Mouse (Mus musculus): ENCODE data around the gene Tspyl3. TPM values are rescaled to one million over a fixed set of nuclear protein-coding genes. Genes with fewer than 3 reads are reported as not detected.

The Tspyl3 gene
- polyA plus RNA-seq, 1 experiment from 2014 or later: 1.1 TPM

DNA sequence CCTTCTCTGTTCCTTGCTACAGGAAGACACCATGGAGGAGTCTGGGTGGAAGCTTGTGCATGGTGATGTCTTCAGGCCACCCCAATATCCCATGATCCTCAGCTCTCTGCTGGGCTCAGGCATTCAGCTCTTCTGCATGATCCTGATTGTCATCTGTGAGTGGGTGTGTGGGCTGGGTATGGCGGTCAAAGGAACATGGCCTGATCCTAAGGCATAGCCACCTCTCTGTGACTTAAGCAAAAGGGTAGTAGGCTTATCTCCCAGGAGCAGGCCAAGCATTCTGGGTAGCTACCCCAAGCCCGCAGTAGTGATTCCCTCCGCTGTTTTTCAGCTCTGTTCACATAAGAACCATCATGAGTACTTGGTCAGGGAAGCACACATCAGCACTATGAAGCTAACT lies 31.0 kb downstream of the Tspyl3 start:
- no peak for DNase-seq
- H3K4me2 ChIP-seq (ENCODE audit: low read depth, low read length): no peak overlapping the region
- WGBS (ENCODE audit: insufficient replicate concordance): 62% methylated on average over 3 of the region's 3 CpGs

GRCm38 (mm10) chr2:153191242-153191641 lies 34.0 kb downstream of the Tspyl3 start:
- WGBS (ENCODE audit: insufficient replicate concordance): 65% methylated on average over 2 of the region's 2 CpGs
- Histone ChIP-seq H3K4me2 (ENCODE audit: low read depth, low read length) (no peak overlapping the region), H3K4me1 (ENCODE audit: insufficient read depth) (peaks cover 1% of the 10 kb centered on the region; the same call in 1 of the 2 replicates), H3K4me3 (ENCODE audit: low read depth, low read length) (no peak overlapping the region), H3K9me3 (ENCODE audit: low read length) (no peaks in the 10 kb centered on the region), H3K36me3 (replicated peaks; ENCODE audit: insufficient read depth, low read length) (peaks cover 86% of the 10 kb centered on the region), H3K27ac (ENCODE audit: low read depth) (no peak overlapping the region), H3K9ac (replicated peaks) (no peak overlapping the region), H3K27me3 (ENCODE audit: insufficient read depth, low read length) (no peaks in the 10 kb centered on the region)
- TF ChIP-seq EP300 (IDR thresholded peaks at IDR 0.05; ENCODE audit: low read depth) (no peak), CTCF (IDR thresholded peaks at IDR 0.05; ENCODE audit: low read depth) (no peak)
- DNase-seq: no peak
- no peak for ATAC-seq

More for the DNA sequence above, 31.0 kb downstream of the Tspyl3 start:
- TF ChIP-seq EP300 (IDR thresholded peaks at IDR 0.05; ENCODE audit: low read depth) (no peak), CTCF (IDR thresholded peaks at IDR 0.05; ENCODE audit: low read depth) (no peak)
- Histone ChIP-seq H3K9ac (replicated peaks) (no peak overlapping the region), H3K36me3 (replicated peaks; ENCODE audit: insufficient read depth, low read length) (peaks cover 73% of the 10 kb centered on the region), H3K4me3 (ENCODE audit: low read depth, low read length) (no peak overlapping the region), H3K4me1 (ENCODE audit: insufficient read depth) (no peaks in the 10 kb centered on the region), H3K27me3 (ENCODE audit: insufficient read depth, low read length) (no peaks in the 10 kb centered on the region), H3K27ac (ENCODE audit: low read depth) (no peak overlapping the region), H3K9me3 (ENCODE audit: low read length) (no peaks in the 10 kb centered on the region)
- no peak for ATAC-seq

DNA sequence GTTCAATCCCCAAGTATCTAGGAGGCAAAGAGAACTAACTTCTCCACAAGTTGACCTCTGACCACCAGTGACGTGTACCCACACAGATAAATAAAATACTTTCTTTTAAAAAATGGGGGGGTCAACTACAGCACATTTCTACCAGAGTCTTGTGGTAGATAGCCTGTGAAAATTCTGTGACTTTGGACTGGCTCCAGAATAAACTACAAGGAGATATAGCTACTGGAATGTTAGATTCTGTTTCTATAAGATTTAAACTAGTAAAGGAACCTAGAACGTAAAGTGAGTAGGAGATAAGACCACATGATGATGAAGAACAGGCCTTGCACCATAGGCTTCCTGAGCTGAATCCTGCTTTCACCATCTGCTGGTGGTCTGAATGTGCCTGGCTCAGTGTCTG lies 37.4 kb downstream of the Tspyl3 start:
- 76% methylated on average over 2 of the region's 2 CpGs for WGBS (ENCODE audit: insufficient replicate concordance)
- peaks cover 81% of the 10 kb centered on the region for H3K36me3 ChIP-seq (replicated peaks; ENCODE audit: insufficient read depth, low read length)
- H3K9me3 ChIP-seq (ENCODE audit: low read length): no peaks in the 10 kb centered on the region
- H3K4me1 ChIP-seq (ENCODE audit: insufficient read depth): peaks cover 7% of the 10 kb centered on the region; the same call in 1 of the 2 replicates
- TF ChIP-seq EP300 (IDR thresholded peaks at IDR 0.05; ENCODE audit: low read depth) (no peak), CTCF (IDR thresholded peaks at IDR 0.05; ENCODE audit: low read depth) (no peak)
- H3K27ac ChIP-seq (ENCODE audit: low read depth): no peak overlapping the region
- no peak for ATAC-seq
- no peaks in the 10 kb centered on the region for H3K27me3 ChIP-seq (ENCODE audit: insufficient read depth, low read length)
- no peak overlapping the region for H3K9ac ChIP-seq (replicated peaks)
- no peak for DNase-seq
- H3K4me2 ChIP-seq (ENCODE audit: low read depth, low read length): no peak overlapping the region
- H3K4me3 ChIP-seq (ENCODE audit: low read depth, low read length): no peak overlapping the region

DNA sequence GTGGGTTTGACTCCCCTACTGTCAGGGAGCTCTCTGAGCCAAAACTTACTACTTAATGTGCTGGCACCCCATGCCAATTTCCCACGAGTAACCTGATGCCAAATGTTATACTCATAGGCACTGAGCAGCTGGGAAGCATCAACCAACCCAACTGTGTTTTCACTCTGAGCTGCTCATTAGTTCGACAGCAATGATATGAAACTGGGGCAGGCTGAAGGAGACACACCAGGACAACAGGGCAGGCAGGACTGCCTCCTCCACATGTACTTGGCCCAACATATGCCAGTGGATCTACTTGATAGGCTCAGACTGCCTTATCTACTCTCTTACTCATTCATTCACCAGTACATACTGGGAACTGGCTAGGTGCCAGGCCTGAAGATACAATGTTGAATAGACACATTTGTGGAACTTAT lies 39.1 kb downstream of the Tspyl3 start:
- peak; percentile 35 for DNase-seq

DNA sequence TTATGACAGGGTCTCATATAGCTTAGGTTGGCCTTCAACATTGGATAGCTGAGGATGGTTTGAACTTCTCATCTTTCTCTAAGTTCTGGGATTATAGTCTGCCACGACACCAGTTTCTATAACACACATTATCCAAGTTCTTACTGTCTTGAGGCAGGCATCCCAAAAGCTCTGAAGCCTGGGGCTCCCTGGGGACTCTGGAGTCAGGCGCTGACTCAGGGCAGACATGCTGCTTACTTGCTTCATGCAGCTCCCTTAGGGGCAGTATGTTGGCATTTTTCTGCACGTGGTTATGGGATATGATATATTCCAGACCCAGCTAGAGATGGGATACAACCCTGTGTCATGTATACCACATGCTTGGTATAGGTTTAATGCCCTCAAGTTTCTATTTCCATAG lies 45.3 kb downstream of the Tspyl3 start:
- peaks cover 38% of the 10 kb centered on the region for H3K36me3 ChIP-seq (replicated peaks; ENCODE audit: insufficient read depth, low read length)
- H3K9me3 ChIP-seq (ENCODE audit: low read length): no peaks in the 10 kb centered on the region
- H3K4me1 ChIP-seq (ENCODE audit: insufficient read depth): peaks cover 8% of the 10 kb centered on the region; the same call in 1 of the 2 replicates
- no peaks in the 10 kb centered on the region for H3K27me3 ChIP-seq (ENCODE audit: insufficient read depth, low read length)
- H3K9ac ChIP-seq (replicated peaks): no peak overlapping the region
- WGBS (ENCODE audit: insufficient replicate concordance): 92% methylated on average over 3 of the region's 3 CpGs
- DNase-seq (no peak), ATAC-seq (no peak)
- TF ChIP-seq EP300 (IDR thresholded peaks at IDR 0.05; ENCODE audit: low read depth) (no peak), CTCF (IDR thresholded peaks at IDR 0.05; ENCODE audit: low read depth) (no peak)
- H3K27ac ChIP-seq (ENCODE audit: low read depth): no peak overlapping the region
- H3K4me3 ChIP-seq (ENCODE audit: low read depth, low read length): no peak overlapping the region
- no peak overlapping the region for H3K4me2 ChIP-seq (ENCODE audit: low read depth, low read length)

More for the DNA sequence above, 39.1 kb downstream of the Tspyl3 start:
- ATAC-seq: peak; percentile 56
- Histone ChIP-seq H3K4me3 (ENCODE audit: low read depth, low read length) (no peak overlapping the region), H3K4me2 (ENCODE audit: low read depth, low read length) (no peak overlapping the region), H3K4me1 (ENCODE audit: insufficient read depth) (peaks cover 7% of the 10 kb centered on the region; the same call in 1 of the 2 replicates), H3K9me3 (ENCODE audit: low read length) (no peaks in the 10 kb centered on the region), H3K27me3 (ENCODE audit: insufficient read depth, low read length) (no peaks in the 10 kb centered on the region), H3K27ac (ENCODE audit: low read depth) (no peak overlapping the region), H3K9ac (replicated peaks) (no peak overlapping the region), H3K36me3 (replicated peaks; ENCODE audit: insufficient read depth, low read length) (peaks cover 78% of the 10 kb centered on the region)
- TF ChIP-seq CTCF (IDR thresholded peaks at IDR 0.05; ENCODE audit: low read depth) (no peak), EP300 (IDR thresholded peaks at IDR 0.05; ENCODE audit: low read depth) (peak; percentile 5; the same call in 1 of the 2 replicates)
- 55% methylated on average over 2 of the region's 2 CpGs for WGBS (ENCODE audit: insufficient replicate concordance)

GRCm38 (mm10) chr2:153179126-153179860 lies 45.9 kb downstream of the Tspyl3 start:
- peaks cover 8% of the 10 kb centered on the region; the same call in 1 of the 2 replicates for H3K4me1 ChIP-seq (ENCODE audit: insufficient read depth)
- H3K27ac ChIP-seq (ENCODE audit: low read depth): no peak overlapping the region
- TF ChIP-seq EP300 (IDR thresholded peaks at IDR 0.05; ENCODE audit: low read depth) (no peak), CTCF (IDR thresholded peaks at IDR 0.05; ENCODE audit: low read depth) (no peak)
- DNase-seq (no peak), ATAC-seq (no peak)
- peaks cover 35% of the 10 kb centered on the region for H3K36me3 ChIP-seq (replicated peaks; ENCODE audit: insufficient read depth, low read length)
- H3K4me3 ChIP-seq (ENCODE audit: low read depth, low read length): no peak overlapping the region
- H3K4me2 ChIP-seq (ENCODE audit: low read depth, low read length): no peak overlapping the region
- no peaks in the 10 kb centered on the region for H3K9me3 ChIP-seq (ENCODE audit: low read length)
- H3K9ac ChIP-seq (replicated peaks): no peak overlapping the region
- WGBS (ENCODE audit: insufficient replicate concordance): 79% methylated on average over 10 of the region's 10 CpGs
- H3K27me3 ChIP-seq (ENCODE audit: insufficient read depth, low read length): no peaks in the 10 kb centered on the region

Measured in liver, postnatal 0 days (tissue).